Mouse (Mus musculus): ENCODE data around the gene Cdh13. TPM values are rescaled to one million over a fixed set of nuclear protein-coding genes. Genes with fewer than 3 reads are reported as not detected.

Gene Cdh13
- polyA plus RNA-seq, 1 experiment from 2014 or later, result 5.6 TPM

DNA sequence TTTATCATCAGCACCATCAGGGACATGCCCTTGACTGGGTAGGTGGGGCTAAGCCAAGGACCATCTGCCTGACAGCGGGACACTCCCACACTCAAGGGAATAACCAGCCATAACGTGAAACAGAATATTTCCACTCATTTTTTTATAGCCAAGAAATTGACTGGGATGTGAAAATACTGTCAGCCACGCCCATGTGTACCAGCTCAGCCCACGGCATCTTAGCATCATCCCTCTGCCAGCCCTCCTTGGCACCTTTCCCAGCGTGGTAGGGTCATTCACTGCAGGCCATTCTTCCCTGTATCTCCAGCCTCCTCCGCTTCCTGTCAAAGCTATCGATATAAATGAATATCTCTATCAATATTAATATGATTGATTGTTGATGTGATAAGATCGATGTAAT is 1020.7 kb downstream of the Cdh13 start:
- Histone ChIP-seq H3K4me3 (ENCODE audit: low read depth, low read length) (no peak overlapping the region), H3K36me3 (ENCODE audit: control insufficient read depth, insufficient read depth) (no peaks in the 10 kb centered on the region), H3K27ac (ENCODE audit: low read depth, low read length) (no peak overlapping the region), H3K27me3 (replicated peaks; ENCODE audit: control insufficient read depth, insufficient read depth, low read length) (no peaks in the 10 kb centered on the region), H3K9me3 (ENCODE audit: control insufficient read depth) (peaks cover 6% of the 10 kb centered on the region; the same call in 1 of the 2 replicates), H3K4me1 (replicated peaks; ENCODE audit: control insufficient read depth, insufficient read depth, low read length) (no peaks in the 10 kb centered on the region), H3K9ac (ENCODE audit: low read depth, low read length) (no peak overlapping the region), H3K4me2 (replicated peaks; ENCODE audit: low read depth) (no peak overlapping the region)
- TF ChIP-seq CTCF (IDR thresholded peaks at IDR 0.05; ENCODE audit: low read depth), result no peak
- no peak for ATAC-seq
- 78% methylated on average over 8 of the region's 8 CpGs for WGBS

GRCm38 (mm10) chr8:119311412-119311811 is 1027.9 kb downstream of the Cdh13 start:
- ATAC-seq, result no peak
- Histone ChIP-seq H3K27me3 (replicated peaks; ENCODE audit: control insufficient read depth, insufficient read depth, low read length) (no peaks in the 10 kb centered on the region), H3K9me3 (ENCODE audit: control insufficient read depth) (no peaks in the 10 kb centered on the region), H3K36me3 (ENCODE audit: control insufficient read depth, insufficient read depth) (no peaks in the 10 kb centered on the region), H3K9ac (ENCODE audit: low read depth, low read length) (no peak overlapping the region), H3K4me2 (replicated peaks; ENCODE audit: low read depth) (no peak overlapping the region), H3K4me1 (replicated peaks; ENCODE audit: control insufficient read depth, insufficient read depth, low read length) (no peaks in the 10 kb centered on the region), H3K27ac (ENCODE audit: low read depth, low read length) (no peak overlapping the region), H3K4me3 (ENCODE audit: low read depth, low read length) (no peak overlapping the region)
- WGBS, result 20% methylated on average over 3 of the region's 3 CpGs
- peak; percentile 68 for TF ChIP-seq CTCF (IDR thresholded peaks at IDR 0.05; ENCODE audit: low read depth)

- TF ChIP-seq CTCF (IDR thresholded peaks at IDR 0.05; ENCODE audit: low read depth), result no peak
- H3K4me3 ChIP-seq (ENCODE audit: low read depth, low read length), result no peak overlapping the region
- no peak overlapping the region for H3K4me2 ChIP-seq (replicated peaks; ENCODE audit: low read depth)
- no peaks in the 10 kb centered on the region for H3K27me3 ChIP-seq (replicated peaks; ENCODE audit: control insufficient read depth, insufficient read depth, low read length)
- H3K9ac ChIP-seq (ENCODE audit: low read depth, low read length), result no peak overlapping the region
- ATAC-seq, result no peak
- H3K9me3 ChIP-seq (ENCODE audit: control insufficient read depth), result no peaks in the 10 kb centered on the region
- no peaks in the 10 kb centered on the region for H3K4me1 ChIP-seq (replicated peaks; ENCODE audit: control insufficient read depth, insufficient read depth, low read length)
- no peaks in the 10 kb centered on the region for H3K36me3 ChIP-seq (ENCODE audit: control insufficient read depth, insufficient read depth)
- H3K27ac ChIP-seq (ENCODE audit: low read depth, low read length), result no peak overlapping the region
- 46% methylated on average over 6 of the region's 6 CpGs for WGBS
These were observed 1039.7 kb downstream of the Cdh13 start for GRCm38 (mm10) chr8:119323215-119323614.

GRCm38 (mm10) chr8:119339546-119339945 is 1056.0 kb downstream of the Cdh13 start:
- WGBS, result 81% methylated on average over 4 of the region's 4 CpGs
- Histone ChIP-seq H3K9ac (ENCODE audit: low read depth, low read length) (no peak overlapping the region), H3K9me3 (ENCODE audit: control insufficient read depth) (0 out of 2 replicates have a peak, but pooled peaks cover 3% of the 10 kb centered on the region), H3K27ac (ENCODE audit: low read depth, low read length) (no peak overlapping the region), H3K4me1 (replicated peaks; ENCODE audit: control insufficient read depth, insufficient read depth, low read length) (no peaks in the 10 kb centered on the region), H3K4me3 (ENCODE audit: low read depth, low read length) (no peak overlapping the region), H3K4me2 (replicated peaks; ENCODE audit: low read depth) (no peak overlapping the region), H3K27me3 (replicated peaks; ENCODE audit: control insufficient read depth, insufficient read depth, low read length) (no peaks in the 10 kb centered on the region), H3K36me3 (ENCODE audit: control insufficient read depth, insufficient read depth) (no peaks in the 10 kb centered on the region)
- no peak for TF ChIP-seq CTCF (IDR thresholded peaks at IDR 0.05; ENCODE audit: low read depth)
- ATAC-seq, result no peak

DNA sequence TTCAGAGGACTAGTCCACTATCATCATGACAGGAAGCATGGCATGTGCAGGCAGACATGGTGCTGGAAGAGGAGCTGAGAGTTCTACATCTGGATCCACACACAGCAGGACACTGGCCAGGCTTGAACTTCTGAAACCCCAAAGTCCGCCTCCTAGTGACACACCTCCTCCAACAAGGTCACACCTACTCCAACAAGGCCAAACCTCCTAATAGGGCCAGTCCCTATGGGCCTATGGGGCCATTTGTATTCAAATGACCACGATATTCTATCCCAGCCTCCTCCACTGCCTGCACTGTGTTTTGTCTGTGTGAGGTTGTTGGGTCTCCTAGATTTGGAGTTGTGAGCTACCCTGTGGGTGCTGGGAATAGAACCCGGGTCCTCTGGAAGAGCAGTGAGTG is 1060.1 kb downstream of the Cdh13 start:
- Histone ChIP-seq H3K36me3 (ENCODE audit: control insufficient read depth, insufficient read depth) (peaks cover 19% of the 10 kb centered on the region), H3K4me1 (replicated peaks; ENCODE audit: control insufficient read depth, insufficient read depth, low read length) (no peaks in the 10 kb centered on the region; the same call in 1 of the 2 replicates), H3K27ac (ENCODE audit: low read depth, low read length) (no peak overlapping the region), H3K27me3 (replicated peaks; ENCODE audit: control insufficient read depth, insufficient read depth, low read length) (no peaks in the 10 kb centered on the region), H3K4me3 (ENCODE audit: low read depth, low read length) (no peak overlapping the region), H3K9me3 (ENCODE audit: control insufficient read depth) (0 out of 2 replicates have a peak, but pooled peaks cover 3% of the 10 kb centered on the region), H3K4me2 (replicated peaks; ENCODE audit: low read depth) (no peak overlapping the region), H3K9ac (ENCODE audit: low read depth, low read length) (no peak overlapping the region)
- no peak for TF ChIP-seq CTCF (IDR thresholded peaks at IDR 0.05; ENCODE audit: low read depth)
- 84% methylated on average over 3 of the region's 3 CpGs for WGBS
- ATAC-seq, result no peak

- ATAC-seq, result peak; percentile 97
- H3K4me3 ChIP-seq (ENCODE audit: low read depth, low read length), result peak within 1 kb of the TSS; percentile 100
- H3K27me3 ChIP-seq (replicated peaks; ENCODE audit: control insufficient read depth, insufficient read depth, low read length), result no peaks in the 10 kb centered on the region
- H3K4me2 ChIP-seq (replicated peaks; ENCODE audit: low read depth), result peak within 1 kb of the TSS; percentile 92
- 0 out of 2 replicates have a peak, but pooled peaks cover 3% of the 10 kb centered on the region for H3K9me3 ChIP-seq (ENCODE audit: control insufficient read depth)
- WGBS, result 2% methylated on average over 52 of the region's 52 CpGs
- no peaks in the 10 kb centered on the region; the same call in 1 of the 2 replicates for H3K4me1 ChIP-seq (replicated peaks; ENCODE audit: control insufficient read depth, insufficient read depth, low read length)
- peak within 1 kb of the TSS; percentile 35; the same call in 1 of the 2 replicates for H3K27ac ChIP-seq (ENCODE audit: low read depth, low read length)
- no peak; the same call in 1 of the 2 replicates for TF ChIP-seq CTCF (IDR thresholded peaks at IDR 0.05; ENCODE audit: low read depth)
- H3K9ac ChIP-seq (ENCODE audit: low read depth, low read length), result peak within 1 kb of the TSS; percentile 97
- peaks cover 26% of the 10 kb centered on the region for H3K36me3 ChIP-seq (ENCODE audit: control insufficient read depth, insufficient read depth)
These were observed 1060.8 kb downstream of the Cdh13 start, which contains the start of gene Hsbp1 for GRCm38 (mm10) chr8:119344190-119344856. Gene Hsbp1 (plus strand): TSS chr8:119344488.
